Mouse (Mus musculus): ENCODE measurements around the gene Slc9a4. TPM values are rescaled to one million over a fixed set of nuclear protein-coding genes. Genes with fewer than 3 reads are reported as not detected.

Gene Slc9a4
- polyA plus RNA-seq, 1 experiment from 2014 or later, result not detected

GRCm38 (mm10) chr1:40600394-40601327, 20.8 kb downstream of the Slc9a4 start:
- no peaks in the 10 kb centered on the region for H3K36me3 ChIP-seq
- 72% methylated on average over 25 of the region's 25 CpGs for WGBS
- H3K27me3 ChIP-seq, result no peaks in the 10 kb centered on the region
- no peak for ATAC-seq (ENCODE audit: borderline replicate concordance, extremely low read depth, low FRiP score, low TSS enrichment)
- H3K27ac ChIP-seq, result no peak overlapping the region
- H3K4me2 ChIP-seq, result no peak overlapping the region
- H3K4me1 ChIP-seq, result no peaks in the 10 kb centered on the region
- no peak overlapping the region for H3K9ac ChIP-seq
- H3K4me3 ChIP-seq, result no peak overlapping the region
- H3K9me3 ChIP-seq, result no peaks in the 10 kb centered on the region

GRCm38 (mm10) chr1:40601461-40601860, 21.6 kb downstream of the Slc9a4 start:
- Histone ChIP-seq H3K36me3 (no peaks in the 10 kb centered on the region), H3K4me2 (no peak overlapping the region), H3K4me1 (no peaks in the 10 kb centered on the region), H3K27me3 (no peaks in the 10 kb centered on the region), H3K4me3 (no peak overlapping the region), H3K27ac (no peak overlapping the region), H3K9ac (no peak overlapping the region), H3K9me3 (no peaks in the 10 kb centered on the region)
- WGBS, result 82% methylated on average over 3 of the region's 3 CpGs
- no peak for ATAC-seq (ENCODE audit: borderline replicate concordance, extremely low read depth, low FRiP score, low TSS enrichment)

- ATAC-seq (ENCODE audit: borderline replicate concordance, extremely low read depth, low FRiP score, low TSS enrichment), result no peak
- Histone ChIP-seq H3K36me3 (no peaks in the 10 kb centered on the region), H3K4me3 (no peak overlapping the region), H3K27me3 (no peaks in the 10 kb centered on the region), H3K4me1 (no peaks in the 10 kb centered on the region), H3K27ac (no peak overlapping the region), H3K9me3 (no peaks in the 10 kb centered on the region), H3K4me2 (no peak overlapping the region), H3K9ac (no peak overlapping the region)
- WGBS, result 82% methylated on average over 2 of the region's 2 CpGs
These were observed 33.3 kb downstream of the Slc9a4 start for GRCm38 (mm10) chr1:40613219-40613618.

- Histone ChIP-seq H3K36me3 (no peaks in the 10 kb centered on the region), H3K27ac (no peak overlapping the region), H3K9ac (no peak overlapping the region), H3K9me3 (no peaks in the 10 kb centered on the region), H3K4me1 (no peaks in the 10 kb centered on the region), H3K4me3 (no peak overlapping the region), H3K27me3 (no peaks in the 10 kb centered on the region), H3K4me2 (no peak overlapping the region)
- WGBS, result 74% methylated on average over 5 of the region's 5 CpGs
- ATAC-seq (ENCODE audit: borderline replicate concordance, extremely low read depth, low FRiP score, low TSS enrichment), result no peak
These were observed 39.2 kb downstream of the Slc9a4 start for GRCm38 (mm10) chr1:40619093-40619492.

GRCm38 (mm10) chr1:40619871-40620270, 40.0 kb downstream of the Slc9a4 start:
- ATAC-seq (ENCODE audit: borderline replicate concordance, extremely low read depth, low FRiP score, low TSS enrichment), result no peak
- H3K27me3 ChIP-seq, result no peaks in the 10 kb centered on the region
- no peak overlapping the region for H3K27ac ChIP-seq
- H3K9me3 ChIP-seq, result no peaks in the 10 kb centered on the region
- H3K4me3 ChIP-seq, result no peak overlapping the region
- 53% methylated on average over 5 of the region's 5 CpGs for WGBS
- no peaks in the 10 kb centered on the region for H3K36me3 ChIP-seq
- no peaks in the 10 kb centered on the region for H3K4me1 ChIP-seq
- H3K4me2 ChIP-seq, result no peak overlapping the region
- H3K9ac ChIP-seq, result no peak overlapping the region

GRCm38 (mm10) chr1:40624954-40625353, 45.1 kb downstream of the Slc9a4 start:
- H3K4me1 ChIP-seq, result no peaks in the 10 kb centered on the region
- H3K9ac ChIP-seq, result no peak overlapping the region
- H3K36me3 ChIP-seq, result no peaks in the 10 kb centered on the region
- whole genome bisulfite sequencing, result 44% methylated on average over 3 of the region's 3 CpGs
- H3K27ac ChIP-seq, result no peak overlapping the region
- no peaks in the 10 kb centered on the region for H3K9me3 ChIP-seq
- H3K4me2 ChIP-seq, result no peak overlapping the region
- H3K4me3 ChIP-seq, result no peak overlapping the region
- no peaks in the 10 kb centered on the region for H3K27me3 ChIP-seq
- no peak for ATAC-seq (ENCODE audit: borderline replicate concordance, extremely low read depth, low FRiP score, low TSS enrichment)

GRCm38 (mm10) chr1:40626954-40627353, 47.1 kb downstream of the Slc9a4 start:
- Histone ChIP-seq H3K27me3 (no peaks in the 10 kb centered on the region), H3K9ac (no peak overlapping the region), H3K4me1 (no peaks in the 10 kb centered on the region), H3K9me3 (no peaks in the 10 kb centered on the region), H3K27ac (no peak overlapping the region), H3K4me2 (no peak overlapping the region), H3K36me3 (no peaks in the 10 kb centered on the region), H3K4me3 (no peak overlapping the region)
- no peak for ATAC-seq (ENCODE audit: borderline replicate concordance, extremely low read depth, low FRiP score, low TSS enrichment)

GRCm38 (mm10) chr1:40628443-40628842, 48.6 kb downstream of the Slc9a4 start:
- Histone ChIP-seq H3K27me3 (no peaks in the 10 kb centered on the region), H3K4me3 (no peak overlapping the region), H3K4me1 (no peaks in the 10 kb centered on the region), H3K9me3 (no peaks in the 10 kb centered on the region), H3K9ac (no peak overlapping the region), H3K36me3 (no peaks in the 10 kb centered on the region), H3K4me2 (no peak overlapping the region), H3K27ac (no peak overlapping the region)
- ATAC-seq (ENCODE audit: borderline replicate concordance, extremely low read depth, low FRiP score, low TSS enrichment), result no peak
- 93% methylated on average over 3 of the region's 3 CpGs for WGBS

GRCm38 (mm10) chr1:40632407-40633062, 52.7 kb downstream of the Slc9a4 start:
- Histone ChIP-seq H3K4me3 (no peak overlapping the region), H3K9ac (no peak overlapping the region), H3K36me3 (no peaks in the 10 kb centered on the region), H3K27ac (no peak overlapping the region), H3K27me3 (no peaks in the 10 kb centered on the region), H3K4me1 (no peaks in the 10 kb centered on the region), H3K4me2 (no peak overlapping the region), H3K9me3 (no peaks in the 10 kb centered on the region)
- ATAC-seq (ENCODE audit: borderline replicate concordance, extremely low read depth, low FRiP score, low TSS enrichment), result no peak
- WGBS, result 45% methylated on average over 2 of the region's 2 CpGs

GRCm38 (mm10) chr1:40634608-40635007, 54.7 kb downstream of the Slc9a4 start:
- H3K4me1 ChIP-seq, result no peaks in the 10 kb centered on the region
- no peaks in the 10 kb centered on the region for H3K36me3 ChIP-seq
- no peak overlapping the region for H3K4me2 ChIP-seq
- no peak overlapping the region for H3K9ac ChIP-seq
- H3K27me3 ChIP-seq, result no peaks in the 10 kb centered on the region
- H3K27ac ChIP-seq, result no peak overlapping the region
- no peak overlapping the region for H3K4me3 ChIP-seq
- H3K9me3 ChIP-seq, result no peaks in the 10 kb centered on the region
- no peak for ATAC-seq (ENCODE audit: borderline replicate concordance, extremely low read depth, low FRiP score, low TSS enrichment)
- WGBS, result 74% methylated on average over 4 of the region's 4 CpGs

GRCm38 (mm10) chr1:40648234-40648633, 68.4 kb downstream of the Slc9a4 start:
- no peaks in the 10 kb centered on the region for H3K4me1 ChIP-seq
- H3K9ac ChIP-seq, result no peak overlapping the region
- no peaks in the 10 kb centered on the region for H3K36me3 ChIP-seq
- no peaks in the 10 kb centered on the region for H3K9me3 ChIP-seq
- ATAC-seq (ENCODE audit: borderline replicate concordance, extremely low read depth, low FRiP score, low TSS enrichment), result no peak
- H3K4me2 ChIP-seq, result no peak overlapping the region
- H3K27me3 ChIP-seq, result no peaks in the 10 kb centered on the region
- H3K4me3 ChIP-seq, result no peak overlapping the region
- no peak overlapping the region for H3K27ac ChIP-seq
- WGBS, result 59% methylated on average over 2 of the region's 2 CpGs

GRCm38 (mm10) chr1:40650803-40651497, 71.1 kb downstream of the Slc9a4 start:
- H3K36me3 ChIP-seq, result no peaks in the 10 kb centered on the region
- no peak overlapping the region for H3K4me3 ChIP-seq
- H3K9me3 ChIP-seq, result no peaks in the 10 kb centered on the region
- no peak overlapping the region for H3K27ac ChIP-seq
- H3K9ac ChIP-seq, result no peak overlapping the region
- H3K4me2 ChIP-seq, result no peak overlapping the region
- WGBS, result 44% methylated on average over 6 of the region's 6 CpGs
- ATAC-seq (ENCODE audit: borderline replicate concordance, extremely low read depth, low FRiP score, low TSS enrichment), result no peak
- H3K27me3 ChIP-seq, result no peaks in the 10 kb centered on the region
- H3K4me1 ChIP-seq, result no peaks in the 10 kb centered on the region
